Mouse (Mus musculus): ENCODE results near the gene Ralbp1.

The Ralbp1 gene

GRCm38 (mm10) chr17:65799353-65799752 is 86.2 kb downstream of the Ralbp1 start:
- no peak for DNase-seq (ENCODE audit: low spot score in 2 of 2)

DNA sequence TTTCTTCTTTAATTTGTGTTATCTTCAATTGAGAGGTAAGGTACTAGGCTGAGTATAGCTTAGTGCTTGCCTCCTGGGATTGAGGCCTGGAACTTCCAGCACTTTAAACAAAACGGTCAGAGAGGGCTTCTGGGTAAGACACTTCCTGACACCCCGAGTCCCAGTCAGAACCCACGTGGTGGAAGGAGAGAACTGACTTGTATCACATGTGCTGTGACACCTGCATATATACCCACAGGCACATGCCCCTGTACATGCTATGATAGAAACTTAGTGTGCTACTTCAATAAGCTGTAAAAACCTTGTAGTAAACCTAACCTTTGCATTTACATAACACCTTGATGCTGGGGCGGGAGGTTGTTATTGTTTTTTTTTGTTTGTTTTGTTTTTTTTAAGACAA is 87.2 kb downstream of the Ralbp1 start:
- no peak for DNase-seq (ENCODE audit: low spot score in 2 of 2)

Measured in frontal cortex, postnatal 10 days (tissue).